Mouse (Mus musculus) hindbrain, embryonic 11.5 days (tissue): Measurements from ENCODE around the gene Lst1. TPM values are rescaled to one million over a fixed set of nuclear protein-coding genes. Genes with fewer than 3 reads are reported as not detected.

ENCODE experiments used
- ATAC-seq: fragments of 200-750 bp; cut with Nextera tagmentation; 2 replicates; pipeline ENCODE4 v1.8.0; 2017; ENCODE audit warnings: mild to moderate bottlenecking, moderate TSS enrichment, moderate library complexity; ENCODE audit not compliant: low FRiP score
- DNase-seq: peaks from one replicate; pipeline ENCODE4 v3.0.0-alpha.2; 2015; ENCODE audit warnings: low spot score
- H3K27ac ChIP-seq: fragments of 300-500 bp; sonication (generic); 2 replicates; pipeline ENCODE4 v1.5.1; 2014; ENCODE audit warnings: mild to moderate bottlenecking, low read depth, low read length
- H3K27me3 ChIP-seq: fragments of 300-500 bp; sonication (generic); 2 replicates; pipeline ENCODE4 v1.6.1; 2014; ENCODE audit warnings: mild to moderate bottlenecking, low read length, moderate library complexity, mixed read lengths; ENCODE audit not compliant: control insufficient read depth, insufficient read depth
- H3K36me3 ChIP-seq: fragments of 300-500 bp; sonication (generic); 2 replicates; pipeline ENCODE4 v1.6.1; 2014; ENCODE audit warnings: mild to moderate bottlenecking, low read length, moderate library complexity, mixed read lengths; ENCODE audit not compliant: control insufficient read depth, insufficient read depth
- H3K4me1 ChIP-seq: fragments of 300-500 bp; sonication (generic); replicated peaks from 2 replicates; pipeline ENCODE4 v1.6.1; 2014; ENCODE audit warnings: low read length, mixed read lengths; ENCODE audit not compliant: control insufficient read depth, insufficient read depth
- H3K4me2 ChIP-seq: fragments of 300-500 bp; sonication (generic); replicated peaks from 2 replicates; pipeline ENCODE4 v1.6.1; 2014; ENCODE audit warnings: mild to moderate bottlenecking, low read depth, low read length
- H3K4me3 ChIP-seq: fragments of 300-500 bp; sonication (generic); 2 replicates; pipeline ENCODE4 v1.5.1; 2014; ENCODE audit warnings: low read depth, low read length
- H3K9ac ChIP-seq: fragments of 300-500 bp; sonication (generic); 2 replicates; pipeline ENCODE4 v1.6.1; 2014; ENCODE audit warnings: low read depth, low read length
- H3K9me3 ChIP-seq: fragments of 300-500 bp; sonication (generic); 2 replicates; pipeline ENCODE4 v1.6.1; 2016; ENCODE audit warnings: low read length; ENCODE audit not compliant: control insufficient read depth
- whole genome bisulfite sequencing: fragments of 180-500 bp; shearing (Covaris S2); extraction: QIAGEN DNeasy Blood & Tissue Kit; methylation state at CpG from one replicate; pipeline ENCODE4 v1.1.7; 2014; 5-methylcytosine and 5-hydroxymethylcytosine counted together
- polyA plus RNA-seq: library from polyadenylated mRNA; unstranded; fragments of >200 nt; fragmentation: Nextera tagmentation; extraction: Ambion mirVana; gene quantifications from 2 replicates; pipeline ENCODE4 v1.2.1, GENCODE M21; 2014

Lst1 gene
- polyA plus RNA-seq, 1 experiment from 2014 or later = 9.8 TPM

- no peak for ATAC-seq
- Histone ChIP-seq H3K4me3 (no peak overlapping the region), H3K9ac (no peak overlapping the region), H3K27me3 (no peaks in the 10 kb centered on the region), H3K9me3 (no peaks in the 10 kb centered on the region), H3K4me1 (0 out of 2 replicates have a peak, but pooled peaks cover 3% of the 10 kb centered on the region), H3K4me2 (no peak overlapping the region), H3K27ac (no peak overlapping the region), H3K36me3 (no peaks in the 10 kb centered on the region)
- WGBS = 93% methylated on average over 5 of the region's 5 CpGs
- DNase-seq = no peak
Observed at GRCm38 (mm10) chr17:35232659-35233058, 44.4 kb upstream of the Lst1 start.

DNA sequence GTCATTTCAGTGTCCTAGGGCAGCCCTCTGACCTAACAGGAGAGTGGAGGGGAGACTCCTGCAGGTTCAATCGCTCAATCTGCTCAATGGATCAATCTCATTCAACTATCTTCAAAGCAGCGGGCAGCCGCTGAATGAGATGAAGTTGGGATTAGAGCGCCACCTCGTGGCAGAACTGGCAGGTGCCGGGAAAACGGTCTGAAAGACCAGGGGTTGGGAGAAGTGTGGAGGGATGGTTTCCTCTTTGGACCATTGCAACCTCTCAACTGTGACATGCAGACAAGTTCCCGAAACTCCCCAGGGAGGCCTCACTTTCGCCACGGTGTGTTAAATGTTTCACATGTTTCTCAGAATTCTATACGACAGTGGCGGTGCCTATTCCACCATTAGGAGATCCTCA, 43.8 kb upstream of the Lst1 start:
- H3K36me3 ChIP-seq = no peaks in the 10 kb centered on the region
- H3K9ac ChIP-seq = no peak overlapping the region
- H3K4me3 ChIP-seq = no peak overlapping the region
- H3K27me3 ChIP-seq = no peaks in the 10 kb centered on the region
- peak; percentile 94 for DNase-seq
- no peak overlapping the region for H3K27ac ChIP-seq
- ATAC-seq = no peak
- 14% methylated on average over 12 of the region's 12 CpGs for WGBS
- 0 out of 2 replicates have a peak, but pooled peaks cover 3% of the 10 kb centered on the region for H3K4me1 ChIP-seq
- no peak overlapping the region for H3K4me2 ChIP-seq
- H3K9me3 ChIP-seq = no peaks in the 10 kb centered on the region

- Histone ChIP-seq H3K27me3 (no peaks in the 10 kb centered on the region), H3K4me3 (no peak overlapping the region), H3K36me3 (no peaks in the 10 kb centered on the region), H3K27ac (no peak overlapping the region), H3K4me2 (no peak overlapping the region), H3K4me1 (no peaks in the 10 kb centered on the region), H3K9me3 (no peaks in the 10 kb centered on the region), H3K9ac (no peak overlapping the region)
- DNase-seq (no peak), ATAC-seq (no peak)
- WGBS = 92% methylated on average over 10 of the region's 10 CpGs
Observed at GRCm38 (mm10) chr17:35231022-35231421, 42.8 kb upstream of the Lst1 start.

GRCm38 (mm10) chr17:35226561-35227046, 38.4 kb upstream of the Lst1 start:
- H3K4me1 ChIP-seq = no peaks in the 10 kb centered on the region
- H3K9me3 ChIP-seq = no peaks in the 10 kb centered on the region
- no peak for DNase-seq
- 0 out of 2 replicates have a peak, but pooled peaks cover 5% of the 10 kb centered on the region for H3K36me3 ChIP-seq
- no peak overlapping the region for H3K4me3 ChIP-seq
- WGBS = 89% methylated on average over 14 of the region's 14 CpGs
- no peak overlapping the region for H3K27ac ChIP-seq
- no peak overlapping the region for H3K4me2 ChIP-seq
- ATAC-seq = no peak
- H3K27me3 ChIP-seq = no peaks in the 10 kb centered on the region
- H3K9ac ChIP-seq = no peak overlapping the region

GRCm38 (mm10) chr17:35225456-35225855, 37.2 kb upstream of the Lst1 start:
- no peak overlapping the region for H3K9ac ChIP-seq
- no peaks in the 10 kb centered on the region for H3K27me3 ChIP-seq
- H3K9me3 ChIP-seq = no peaks in the 10 kb centered on the region
- no peak overlapping the region for H3K4me3 ChIP-seq
- H3K27ac ChIP-seq = no peak overlapping the region
- no peak for DNase-seq
- 92% methylated on average over 5 of the region's 5 CpGs for WGBS
- no peak for ATAC-seq
- H3K4me1 ChIP-seq = no peaks in the 10 kb centered on the region
- 0 out of 2 replicates have a peak, but pooled peaks cover 5% of the 10 kb centered on the region for H3K36me3 ChIP-seq
- H3K4me2 ChIP-seq = no peak overlapping the region

- ATAC-seq = no peak
- Histone ChIP-seq H3K36me3 (0 out of 2 replicates have a peak, but pooled peaks cover 5% of the 10 kb centered on the region), H3K4me2 (no peak overlapping the region), H3K27me3 (no peaks in the 10 kb centered on the region), H3K4me3 (no peak overlapping the region), H3K9ac (no peak overlapping the region), H3K9me3 (no peaks in the 10 kb centered on the region), H3K4me1 (no peaks in the 10 kb centered on the region), H3K27ac (no peak overlapping the region)
- 96% methylated on average over 4 of the region's 4 CpGs for WGBS
- DNase-seq = no peak
Observed at GRCm38 (mm10) chr17:35224641-35225040, 36.4 kb upstream of the Lst1 start.

DNA sequence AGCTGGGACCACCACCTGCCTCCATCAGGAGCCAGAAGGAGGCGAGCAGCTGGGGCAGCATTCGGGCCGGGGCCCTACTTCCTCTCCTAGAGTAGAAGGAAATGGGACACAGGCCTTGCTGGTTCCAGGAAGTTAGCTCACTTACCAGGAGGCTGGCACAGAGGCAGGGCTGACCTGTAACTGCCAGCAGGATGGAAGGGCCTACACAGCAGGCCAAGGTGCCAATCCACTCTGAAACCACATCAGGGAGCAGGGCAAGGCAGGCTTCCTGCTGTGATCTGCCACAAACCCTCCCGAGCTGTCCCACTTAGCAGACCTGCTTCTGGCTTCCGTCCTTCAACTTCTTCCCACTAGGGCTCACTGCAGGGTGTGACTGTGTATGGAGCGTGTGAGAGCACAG, 34.1 kb upstream of the Lst1 start:
- H3K4me2 ChIP-seq = no peak overlapping the region
- no peak overlapping the region for H3K27ac ChIP-seq
- H3K27me3 ChIP-seq = no peaks in the 10 kb centered on the region
- H3K4me3 ChIP-seq = no peak overlapping the region
- no peak for ATAC-seq
- no peaks in the 10 kb centered on the region for H3K9me3 ChIP-seq
- H3K36me3 ChIP-seq = 0 out of 2 replicates have a peak, but pooled peaks cover 5% of the 10 kb centered on the region
- H3K9ac ChIP-seq = no peak overlapping the region
- no peaks in the 10 kb centered on the region for H3K4me1 ChIP-seq
- 79% methylated on average over 6 of the region's 6 CpGs for WGBS
- DNase-seq = no peak

DNA sequence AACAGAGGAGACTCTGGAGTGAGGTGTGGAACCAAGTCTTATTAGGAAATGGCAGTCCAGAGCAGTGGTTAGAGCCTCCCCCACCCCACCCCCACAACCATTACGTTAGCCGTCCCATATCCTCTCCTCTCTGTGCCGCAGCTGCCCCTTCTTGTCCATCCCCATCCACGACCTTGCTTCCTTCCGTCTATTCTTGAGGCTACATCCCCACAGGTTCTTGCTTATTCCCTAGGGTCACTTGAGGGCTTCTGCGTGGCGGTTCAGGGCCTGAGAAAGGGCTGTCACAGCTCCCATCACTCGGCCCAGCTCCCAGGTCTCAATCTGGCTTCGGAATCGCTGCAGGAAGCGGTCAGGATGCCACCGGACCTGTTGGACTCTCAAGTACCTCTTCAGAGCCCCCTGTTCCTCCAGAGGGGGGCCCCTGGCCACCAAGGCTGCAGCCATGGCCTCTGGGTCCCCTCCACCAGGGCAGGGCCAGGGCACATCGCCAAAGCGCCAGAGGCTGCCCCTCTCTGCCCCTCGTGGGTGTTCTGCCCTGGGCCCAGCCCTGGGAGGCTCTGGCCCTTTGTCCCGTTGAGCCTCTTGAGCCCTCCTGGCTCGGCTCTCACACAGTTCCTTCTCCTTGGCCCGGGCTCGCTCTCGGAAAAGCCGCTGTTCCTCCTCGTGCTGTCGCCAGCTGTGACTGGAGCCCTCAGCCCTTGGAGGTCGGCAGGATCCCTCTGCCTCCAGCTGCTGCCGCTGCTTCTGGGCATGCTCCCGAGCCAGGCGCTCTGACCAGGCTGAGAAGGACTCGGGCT, 32.1 kb upstream of the Lst1 start, which contains the start of gene Gm16181:
TSS of gene Gm16181 (plus strand) at position 679 of the 797 bp plus-strand sequence.
- DNase-seq (no peak), ATAC-seq (no peak)
- no peak within 1 kb of the TSS for H3K4me3 ChIP-seq
- 73% methylated on average over 26 of the region's 28 CpGs for WGBS
- H3K9me3 ChIP-seq = no peaks in the 10 kb centered on the region
- H3K36me3 ChIP-seq = 0 out of 2 replicates have a peak, but pooled peaks cover 5% of the 10 kb centered on the region
- H3K27ac ChIP-seq = no peak within 1 kb of the TSS
- no peak within 1 kb of the TSS for H3K9ac ChIP-seq
- H3K27me3 ChIP-seq = no peaks in the 10 kb centered on the region
- no peak within 1 kb of the TSS for H3K4me2 ChIP-seq
- no peaks in the 10 kb centered on the region for H3K4me1 ChIP-seq

GRCm38 (mm10) chr17:35219601-35220041, 31.4 kb upstream of the Lst1 start:
- Histone ChIP-seq H3K4me1 (no peaks in the 10 kb centered on the region), H3K27ac (no peak overlapping the region), H3K9me3 (no peaks in the 10 kb centered on the region), H3K4me2 (no peak overlapping the region), H3K4me3 (no peak overlapping the region), H3K36me3 (no peaks in the 10 kb centered on the region), H3K9ac (no peak overlapping the region), H3K27me3 (no peaks in the 10 kb centered on the region)
- no peak for ATAC-seq
- 92% methylated on average over 6 of the region's 6 CpGs for WGBS
- no peak for DNase-seq
